Mouse (Mus musculus) liver, embryonic 13.5 days (tissue): ENCODE data around the gene Cttnbp2nl. TPM values are rescaled to one million over a fixed set of nuclear protein-coding genes. Genes with fewer than 3 reads are reported as not detected.

Experiments
- ATAC-seq: fragments of 200-750 bp; cut with Nextera tagmentation; 2 replicates; pipeline ENCODE4 v1.8.0; 2017; ENCODE audit warnings: low read depth, mild to moderate bottlenecking, moderate number of reproducible peaks, moderate library complexity
- DNase-seq: peaks from one replicate; pipeline ENCODE4 v3.0.0; 2022
- H3K27ac ChIP-seq: fragments of 300-500 bp; sonication (generic); 2 replicates; pipeline ENCODE4 v1.5.1; 2015; ENCODE audit warnings: moderate library complexity, mild to moderate bottlenecking, inconsistent platforms
- H3K27me3 ChIP-seq: fragments of 300-500 bp; sonication (generic); 2 replicates; pipeline ENCODE4 v1.6.1; 2015; ENCODE audit warnings: mild to moderate bottlenecking, inconsistent platforms
- H3K36me3 ChIP-seq: fragments of 300-500 bp; sonication (generic); 2 replicates; pipeline ENCODE4 v1.6.1; 2015; ENCODE audit warnings: mild to moderate bottlenecking, inconsistent platforms
- H3K4me1 ChIP-seq: fragments of 300-500 bp; sonication (generic); replicated peaks from 2 replicates; pipeline ENCODE4 v1.6.1; 2015; ENCODE audit warnings: inconsistent platforms
- H3K4me2 ChIP-seq: fragments of 300-500 bp; sonication (generic); 2 replicates; pipeline ENCODE4 v1.6.1; 2015; ENCODE audit warnings: inconsistent platforms, mild to moderate bottlenecking, moderate library complexity
- H3K4me3 ChIP-seq: fragments of 300-500 bp; sonication (generic); replicated peaks from 2 replicates; pipeline ENCODE4 v1.5.1; 2015; ENCODE audit warnings: mild to moderate bottlenecking, inconsistent platforms
- H3K9ac ChIP-seq: fragments of 300-500 bp; sonication (generic); 2 replicates; pipeline ENCODE4 v1.6.1; 2015; ENCODE audit warnings: mild to moderate bottlenecking, inconsistent platforms
- H3K9me3 ChIP-seq: fragments of 300-500 bp; sonication (generic); replicated peaks from 2 replicates; pipeline ENCODE4 v1.6.1; 2016; ENCODE audit warnings: inconsistent platforms
- WGBS: fragments of 180-500 bp; shearing (Covaris S2); methylation state at CpG from one replicate; pipeline ENCODE4 v1.1.7; 2015; ENCODE audit not compliant: insufficient replicate concordance; 5-methylcytosine and 5-hydroxymethylcytosine counted together
- polyA plus RNA-seq: library from polyadenylated mRNA; unstranded; fragments of >200 nt; fragmentation: Nextera tagmentation; extraction: Ambion mirVana; gene quantifications from 2 replicates; pipeline ENCODE4 v1.2.1, GENCODE M21; 2015

Cttnbp2nl gene
- polyA plus RNA-seq, 1 experiment from 2014 or later: 2.3 TPM

GRCm38 (mm10) chr3:104963331-104964276 is 89.3 kb downstream of the Cttnbp2nl start:
- Histone ChIP-seq H3K9me3 (no peaks in the 10 kb centered on the region), H3K4me2 (no peak overlapping the region), H3K4me3 (no peak overlapping the region), H3K36me3 (no peaks in the 10 kb centered on the region), H3K27me3 (peaks cover 88% of the 10 kb centered on the region), H3K27ac (no peak overlapping the region), H3K4me1 (peaks cover 30% of the 10 kb centered on the region), H3K9ac (no peak overlapping the region)
- DNase-seq (no peak), ATAC-seq (no peak)
- WGBS: 17% methylated on average over 13 of the region's 13 CpGs

- H3K27ac ChIP-seq: no peak overlapping the region
- H3K9me3 ChIP-seq: no peaks in the 10 kb centered on the region
- H3K36me3 ChIP-seq: no peaks in the 10 kb centered on the region
- peaks cover 93% of the 10 kb centered on the region for H3K27me3 ChIP-seq
- no peak overlapping the region for H3K9ac ChIP-seq
- H3K4me2 ChIP-seq: no peak overlapping the region
- peaks cover 27% of the 10 kb centered on the region for H3K4me1 ChIP-seq
- ATAC-seq (no peak), DNase-seq (no peak)
- no peak overlapping the region for H3K4me3 ChIP-seq
- WGBS: 4% methylated on average over 5 of the region's 5 CpGs
These were observed 90.1 kb downstream of the Cttnbp2nl start for GRCm38 (mm10) chr3:104962866-104963265.

DNA sequence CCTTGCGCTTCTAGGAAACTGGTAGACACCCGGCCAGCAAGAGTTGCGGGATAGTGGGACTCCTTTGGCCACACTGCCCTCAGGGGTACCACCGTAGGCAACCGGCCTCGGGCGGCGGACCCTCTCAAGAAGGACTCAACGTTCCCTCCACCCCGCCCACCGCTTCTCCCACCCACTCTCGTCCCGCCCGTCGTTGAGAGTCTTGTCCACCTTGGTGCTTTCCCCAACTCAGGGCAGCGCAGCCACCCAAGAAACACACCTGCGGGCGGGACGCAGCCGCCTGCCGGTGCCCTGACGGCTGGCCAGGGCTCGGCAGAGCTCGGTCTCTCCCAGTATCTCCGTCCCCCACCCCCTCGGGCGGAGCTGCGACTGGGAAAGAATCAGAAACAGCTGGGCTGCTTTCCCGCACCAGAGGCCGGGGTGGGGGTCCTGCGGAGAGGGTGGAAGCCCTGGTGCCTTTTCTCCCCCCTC is 90.8 kb downstream of the Cttnbp2nl start:
- peaks cover 89% of the 10 kb centered on the region for H3K27me3 ChIP-seq
- no peak overlapping the region for H3K27ac ChIP-seq
- no peak for ATAC-seq
- H3K4me1 ChIP-seq: peaks cover 23% of the 10 kb centered on the region
- H3K36me3 ChIP-seq: no peaks in the 10 kb centered on the region
- no peak for DNase-seq
- H3K4me2 ChIP-seq: peak overlapping the region; percentile 66
- no peak overlapping the region for H3K9ac ChIP-seq
- peak overlapping the region; percentile 52 for H3K4me3 ChIP-seq
- no peaks in the 10 kb centered on the region for H3K9me3 ChIP-seq
- WGBS: 1% methylated on average over 31 of the region's 31 CpGs

DNA sequence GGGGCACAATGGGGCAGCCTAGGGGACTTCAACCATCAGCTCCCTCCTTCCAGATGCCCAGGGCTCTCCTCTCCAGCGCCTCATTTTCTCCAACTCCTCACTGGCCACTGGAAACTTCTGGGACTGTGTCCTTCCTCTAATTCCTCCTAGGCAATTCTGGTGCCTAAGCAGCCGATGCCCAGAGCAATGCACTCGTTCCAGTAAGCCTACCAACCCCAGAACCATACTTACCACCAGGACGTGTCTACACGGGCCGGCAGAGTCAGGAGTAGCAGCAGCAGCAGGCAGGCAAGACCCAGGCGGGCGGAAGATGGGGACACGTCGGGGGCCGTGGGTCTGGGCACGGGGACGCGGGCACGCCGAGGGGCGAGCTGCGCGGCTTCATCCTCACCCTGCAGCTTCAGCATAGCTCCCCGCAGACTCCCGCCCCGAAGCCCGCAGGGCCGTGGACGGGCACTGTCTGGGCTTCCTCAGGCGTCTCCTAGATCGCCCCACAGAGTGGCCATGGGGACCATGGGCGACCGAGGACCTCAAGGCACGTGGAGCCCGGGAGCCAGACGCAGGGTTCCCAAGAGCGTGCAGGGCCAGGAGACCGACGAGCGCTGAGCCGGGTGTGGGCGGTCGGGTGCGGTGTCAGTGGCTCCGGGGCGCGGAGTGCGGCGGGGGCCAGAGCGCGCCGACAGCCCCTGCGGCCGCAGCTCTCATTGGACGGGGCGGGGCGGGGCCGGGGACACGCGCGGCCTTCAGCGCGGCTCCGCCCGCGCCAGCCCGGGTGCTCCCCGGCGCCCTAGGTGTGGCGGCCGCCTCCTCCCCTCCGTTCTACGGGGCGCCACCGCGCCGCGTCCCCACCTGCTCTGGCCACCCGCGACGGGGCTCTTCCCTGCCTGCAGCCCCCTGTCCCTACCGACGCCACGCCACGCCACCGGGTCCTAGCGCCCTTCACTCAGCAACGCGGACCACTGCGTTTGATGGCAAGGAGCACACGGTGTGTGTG is 91.6 kb downstream of the Cttnbp2nl start, which contains the start of gene Wnt2b:
TSS of gene Wnt2b (minus strand) at position 856 of the 994 bp plus-strand sequence.
- ATAC-seq (peak; percentile 43), DNase-seq (no peak)
- Histone ChIP-seq H3K27ac (no peak within 1 kb of the TSS), H3K27me3 (peaks cover 84% of the 10 kb centered on the region), H3K4me2 (peak within 1 kb of the TSS; percentile 66), H3K4me3 (peak within 1 kb of the TSS; percentile 52), H3K4me1 (peaks cover 23% of the 10 kb centered on the region), H3K36me3 (no peaks in the 10 kb centered on the region), H3K9ac (no peak within 1 kb of the TSS), H3K9me3 (no peaks in the 10 kb centered on the region)
- 3% methylated on average over 71 of the region's 87 CpGs for WGBS

GRCm38 (mm10) chr3:104960026-104961000 is 92.6 kb downstream of the Cttnbp2nl start:
- Histone ChIP-seq H3K36me3 (no peaks in the 10 kb centered on the region), H3K27ac (no peak overlapping the region), H3K4me3 (no peak overlapping the region), H3K27me3 (peaks cover 73% of the 10 kb centered on the region), H3K9me3 (no peaks in the 10 kb centered on the region), H3K9ac (no peak overlapping the region), H3K4me2 (no peak overlapping the region), H3K4me1 (peaks cover 23% of the 10 kb centered on the region)
- ATAC-seq (no peak), DNase-seq (no peak)
- 12% methylated on average over 19 of the region's 19 CpGs for WGBS

- Histone ChIP-seq H3K36me3 (peaks cover 8% of the 10 kb centered on the region), H3K9ac (no peak overlapping the region), H3K4me3 (no peak overlapping the region), H3K9me3 (no peaks in the 10 kb centered on the region), H3K27me3 (peaks cover 31% of the 10 kb centered on the region), H3K27ac (no peak overlapping the region), H3K4me1 (peaks cover under 1% of the 10 kb centered on the region), H3K4me2 (no peak overlapping the region)
- DNase-seq (no peak), ATAC-seq (no peak)
- WGBS: 76% methylated on average over 6 of the region's 6 CpGs
These were observed 96.8 kb downstream of the Cttnbp2nl start for GRCm38 (mm10) chr3:104956131-104956581.

- no peaks in the 10 kb centered on the region for H3K9me3 ChIP-seq
- DNase-seq: no peak
- WGBS: 88% methylated on average over 15 of the region's 15 CpGs
These were observed 98.4 kb downstream of the Cttnbp2nl start for GRCm38 (mm10) chr3:104954551-104954950.

GRCm38 (mm10) chr3:104954137-104954536 is 98.8 kb downstream of the Cttnbp2nl start:
- H3K9ac ChIP-seq: no peak overlapping the region
- ATAC-seq (no peak), DNase-seq (no peak)
- H3K27ac ChIP-seq: no peak overlapping the region
- H3K4me2 ChIP-seq: no peak overlapping the region
- H3K4me1 ChIP-seq: no peaks in the 10 kb centered on the region
- no peaks in the 10 kb centered on the region for H3K9me3 ChIP-seq
- no peak overlapping the region for H3K4me3 ChIP-seq
- peaks cover 11% of the 10 kb centered on the region for H3K36me3 ChIP-seq
- 79% methylated on average over 3 of the region's 3 CpGs for WGBS
- H3K27me3 ChIP-seq: peaks cover 11% of the 10 kb centered on the region

More at GRCm38 (mm10) chr3:104954551-104954950, 98.4 kb downstream of the Cttnbp2nl start:
- Histone ChIP-seq H3K36me3 (peaks cover 11% of the 10 kb centered on the region), H3K4me3 (no peak overlapping the region), H3K4me2 (no peak overlapping the region), H3K4me1 (no peaks in the 10 kb centered on the region), H3K9ac (no peak overlapping the region), H3K27me3 (peaks cover 15% of the 10 kb centered on the region), H3K27ac (no peak overlapping the region)
- no peak for ATAC-seq

DNA sequence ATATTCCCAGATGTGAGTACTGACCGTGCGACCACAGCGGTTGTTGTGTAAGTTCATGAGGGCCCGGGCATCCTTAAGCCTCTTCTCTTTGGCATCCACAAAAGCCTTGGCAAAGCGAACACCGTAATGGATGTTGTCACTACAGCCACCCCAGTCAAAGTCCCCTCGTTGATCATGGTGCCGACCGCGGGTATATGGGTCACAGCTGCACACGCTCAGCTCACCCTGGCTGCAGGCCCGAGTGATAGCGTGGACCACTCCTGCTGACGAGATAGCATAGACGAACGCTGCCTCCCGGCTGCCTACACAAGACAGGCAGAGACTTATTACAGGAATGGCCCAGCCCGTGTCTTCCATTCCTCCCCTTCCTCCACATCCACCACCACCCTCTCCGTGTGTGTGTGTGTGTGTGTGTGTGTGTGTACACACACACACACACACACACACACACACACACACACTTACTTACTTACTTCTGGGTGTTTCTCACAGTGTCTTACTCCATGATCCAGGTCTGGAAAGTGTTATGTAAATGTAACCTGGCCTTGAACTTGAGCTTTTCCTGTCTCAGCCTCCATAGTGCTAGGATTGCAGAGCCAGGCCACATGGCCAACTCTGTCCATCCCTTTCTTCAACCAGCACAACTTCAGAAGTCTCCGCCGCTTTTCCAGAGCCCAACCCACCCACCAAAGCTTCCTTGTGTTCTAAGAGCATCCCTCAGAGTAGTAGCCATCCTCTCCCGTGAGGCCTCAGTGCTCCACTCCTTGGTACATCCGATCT is 99.9 kb downstream of the Cttnbp2nl start:
- DNase-seq (no peak), ATAC-seq (no peak)
- H3K4me1 ChIP-seq: no peaks in the 10 kb centered on the region
- no peak overlapping the region for H3K4me2 ChIP-seq
- no peak overlapping the region for H3K9ac ChIP-seq
- H3K9me3 ChIP-seq: no peaks in the 10 kb centered on the region
- H3K36me3 ChIP-seq: peaks cover 11% of the 10 kb centered on the region
- 0 out of 2 replicates have a peak, but pooled peaks cover under 1% of the 10 kb centered on the region for H3K27me3 ChIP-seq
- H3K4me3 ChIP-seq: no peak overlapping the region
- WGBS: 80% methylated on average over 22 of the region's 23 CpGs
- H3K27ac ChIP-seq: no peak overlapping the region
